Mouse (Mus musculus) retina, postnatal 1 day (tissue): ENCODE results near the gene Hoxd12.

Source experiments
- DNase-seq: peaks from one replicate; pipeline ENCODE4 v3.0.0-alpha.2; 2012

The Hoxd12 gene

DNA sequence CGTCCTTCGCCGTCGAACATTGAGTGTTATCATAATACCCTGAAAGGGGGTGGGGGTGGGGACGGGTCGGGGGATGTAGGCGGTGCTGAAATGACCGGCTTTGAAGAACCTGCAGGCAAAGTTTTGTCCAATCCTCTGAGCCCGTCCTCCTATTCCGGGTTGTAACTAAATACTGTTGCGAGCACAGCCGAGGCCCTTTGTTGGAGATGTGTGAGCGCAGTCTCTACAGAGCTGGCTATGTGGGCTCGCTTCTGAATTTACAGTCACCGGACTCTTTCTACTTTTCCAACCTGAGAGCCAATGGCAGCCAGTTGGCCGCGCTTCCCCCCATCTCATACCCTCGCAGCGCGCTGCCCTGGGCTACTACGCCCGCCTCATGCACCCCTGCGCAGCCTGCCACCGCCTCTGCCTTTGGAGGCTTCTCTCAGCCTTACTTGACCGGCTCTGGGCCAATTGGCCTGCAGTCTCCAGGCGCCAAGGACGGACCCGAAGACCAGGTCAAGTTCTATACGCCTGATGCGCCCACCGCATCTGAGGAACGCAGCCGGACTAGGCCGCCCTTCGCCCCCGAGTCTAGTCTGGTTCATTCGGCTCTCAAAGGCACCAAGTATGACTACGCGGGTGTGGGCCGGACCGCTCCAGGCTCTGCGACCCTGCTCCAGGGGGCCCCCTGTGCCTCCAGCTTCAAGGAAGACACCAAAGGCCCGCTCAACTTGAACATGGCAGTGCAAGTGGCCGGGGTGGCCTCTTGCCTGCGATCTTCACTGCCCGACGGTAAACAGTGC, at the start of gene Hoxd12:
TSS of gene Hoxd12 (plus strand) at position 133 of the 785 bp plus-strand sequence.
- DNase-seq, result no peak

DNA sequence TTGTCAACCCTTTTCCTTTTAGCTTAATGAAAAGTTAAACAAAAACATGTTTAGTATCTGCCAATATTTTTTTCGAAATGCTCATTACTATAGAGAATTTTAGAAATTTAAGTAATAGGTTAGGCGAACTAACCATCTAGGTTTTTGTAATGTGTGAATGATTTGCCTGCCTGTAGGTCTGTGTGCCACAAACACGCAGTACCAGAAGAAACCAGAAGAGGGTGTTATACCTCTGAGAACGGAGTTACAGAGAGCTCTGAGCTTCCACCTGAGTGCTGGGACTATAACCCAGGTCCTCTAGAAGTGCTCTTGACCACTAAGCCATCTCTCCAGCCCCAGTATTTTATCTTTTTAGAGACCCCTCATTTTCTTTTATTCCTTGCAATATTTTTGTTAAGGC, 39.4 kb upstream of the Hoxd12 start:
- DNase-seq, result no peak

DNA sequence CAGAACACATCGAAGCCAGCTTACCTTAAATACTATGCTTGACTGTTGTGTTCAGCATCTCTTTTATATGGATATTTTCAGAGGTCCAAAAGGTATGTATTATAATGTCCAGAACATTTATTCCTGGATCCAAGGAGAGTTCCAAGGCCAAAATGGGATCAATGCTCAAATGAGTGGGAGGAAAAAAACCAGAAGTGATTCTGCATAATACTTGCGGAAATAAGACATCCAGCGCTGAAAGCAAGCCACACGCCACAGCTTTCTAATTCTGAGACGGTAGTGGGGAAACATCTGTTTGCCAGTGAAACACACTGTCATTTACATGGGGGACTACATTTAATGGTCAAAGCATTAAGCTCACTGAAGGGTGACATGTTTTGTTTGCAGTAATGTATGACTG, 32.4 kb upstream of the Hoxd12 start:
- DNase-seq, result no peak

DNA sequence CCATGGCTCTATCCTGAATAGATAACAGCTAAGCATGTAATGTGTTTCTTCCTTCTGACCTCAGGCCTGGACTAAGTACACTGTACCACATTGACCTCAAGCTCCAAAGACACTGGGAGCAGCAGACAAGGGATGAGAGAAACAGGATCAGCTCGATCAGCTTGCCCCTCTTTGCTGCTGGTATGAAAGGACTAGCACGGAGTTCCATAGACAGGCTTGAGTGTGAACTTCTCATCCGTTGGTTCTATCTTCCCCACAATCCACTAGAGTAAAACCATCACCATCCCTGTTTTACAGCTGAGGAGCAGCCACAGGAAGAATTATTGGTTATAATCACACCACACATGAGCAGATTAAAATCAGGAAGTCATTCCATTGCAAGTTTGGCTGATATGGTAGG, 29.2 kb upstream of the Hoxd12 start:
- DNase-seq, result no peak

DNA sequence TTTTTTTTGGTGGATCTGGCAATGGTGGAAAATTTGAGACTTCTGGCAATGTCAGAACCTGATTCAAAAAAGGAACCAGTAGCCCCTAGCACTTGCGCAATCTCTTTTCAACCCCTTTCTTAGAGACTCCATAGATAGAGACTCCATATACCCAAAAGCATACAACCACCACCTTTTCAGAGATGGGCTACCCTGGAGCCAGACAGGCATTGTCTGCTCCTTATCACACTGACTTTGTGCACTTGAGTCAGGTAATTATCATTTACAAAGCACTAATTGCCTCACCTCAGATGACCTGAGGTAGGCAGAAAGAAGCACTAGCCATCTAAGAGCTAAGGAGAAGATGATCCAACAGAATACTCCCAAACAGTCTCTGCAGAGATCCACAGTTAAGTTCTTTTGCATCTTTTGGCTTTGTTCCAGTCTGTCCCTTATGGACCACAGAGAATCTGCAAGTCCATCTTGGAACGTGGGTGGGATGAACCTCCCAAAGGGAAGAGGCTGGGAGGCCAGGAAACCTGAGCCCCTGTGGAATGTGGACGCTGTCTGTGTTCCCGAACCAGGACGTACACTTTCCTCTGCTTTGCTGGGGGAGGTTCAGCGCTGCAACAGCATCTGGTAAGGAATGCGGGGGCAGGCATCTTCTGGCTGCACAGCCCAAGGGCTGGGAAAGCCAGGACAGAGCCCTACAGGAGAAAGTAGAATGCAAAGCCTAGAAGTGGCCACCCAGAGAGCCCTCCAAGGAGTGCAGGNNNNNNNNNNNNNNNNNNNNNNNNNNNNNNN, 27.5 kb upstream of the Hoxd12 start:
- peak; percentile 17 for DNase-seq

DNA sequence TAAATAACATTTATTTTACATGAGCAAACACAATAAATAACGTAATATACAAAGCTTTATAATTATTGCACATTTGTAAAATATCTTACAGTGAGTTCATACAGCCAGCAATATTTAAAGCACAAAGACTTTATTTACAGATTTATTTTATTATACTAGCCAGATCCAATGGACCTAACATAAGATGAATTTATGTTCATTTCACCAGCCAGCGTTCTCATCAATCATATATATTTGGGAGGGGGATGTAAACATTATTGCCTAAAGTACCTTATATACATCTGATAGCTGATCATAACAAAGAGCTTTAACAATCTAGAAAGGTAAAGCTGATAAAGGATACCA, 21.8 kb upstream of the Hoxd12 start:
- DNase-seq, result no peak

DNA sequence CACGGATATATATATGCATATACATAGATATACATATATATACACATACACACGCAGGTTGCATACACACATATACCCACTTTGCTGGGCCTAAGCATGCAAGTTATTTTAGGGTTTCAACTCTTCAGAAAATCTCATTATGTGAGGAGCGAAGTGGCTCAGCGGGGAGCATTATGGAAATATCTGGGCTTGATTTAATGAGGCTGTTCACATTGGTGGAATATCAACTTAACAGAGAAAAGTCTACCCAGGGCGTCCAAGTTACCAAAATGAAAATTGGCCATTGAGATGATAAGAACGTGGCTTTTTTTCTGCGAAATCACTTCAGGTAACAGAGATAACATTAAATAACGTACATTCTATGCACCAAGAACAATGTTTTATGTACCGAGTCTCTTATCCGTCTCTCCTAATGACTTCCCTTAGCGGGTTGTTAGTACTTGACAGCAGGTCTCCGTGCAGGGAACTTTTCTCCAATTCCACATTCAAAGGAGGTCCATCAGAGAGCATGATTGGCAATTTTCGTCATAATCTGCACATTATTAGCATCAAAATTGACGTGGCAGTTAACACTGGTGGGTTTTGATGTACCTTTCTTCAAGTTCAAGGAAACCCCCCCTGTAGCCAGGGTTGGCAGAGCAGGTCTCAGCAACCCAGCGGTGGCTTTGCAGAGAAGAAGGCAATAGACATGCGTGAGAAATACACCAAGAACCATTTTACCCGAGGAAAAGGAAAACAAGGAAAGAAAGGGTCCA, 20.9 kb upstream of the Hoxd12 start:
- peak; percentile 30 for DNase-seq

DNA sequence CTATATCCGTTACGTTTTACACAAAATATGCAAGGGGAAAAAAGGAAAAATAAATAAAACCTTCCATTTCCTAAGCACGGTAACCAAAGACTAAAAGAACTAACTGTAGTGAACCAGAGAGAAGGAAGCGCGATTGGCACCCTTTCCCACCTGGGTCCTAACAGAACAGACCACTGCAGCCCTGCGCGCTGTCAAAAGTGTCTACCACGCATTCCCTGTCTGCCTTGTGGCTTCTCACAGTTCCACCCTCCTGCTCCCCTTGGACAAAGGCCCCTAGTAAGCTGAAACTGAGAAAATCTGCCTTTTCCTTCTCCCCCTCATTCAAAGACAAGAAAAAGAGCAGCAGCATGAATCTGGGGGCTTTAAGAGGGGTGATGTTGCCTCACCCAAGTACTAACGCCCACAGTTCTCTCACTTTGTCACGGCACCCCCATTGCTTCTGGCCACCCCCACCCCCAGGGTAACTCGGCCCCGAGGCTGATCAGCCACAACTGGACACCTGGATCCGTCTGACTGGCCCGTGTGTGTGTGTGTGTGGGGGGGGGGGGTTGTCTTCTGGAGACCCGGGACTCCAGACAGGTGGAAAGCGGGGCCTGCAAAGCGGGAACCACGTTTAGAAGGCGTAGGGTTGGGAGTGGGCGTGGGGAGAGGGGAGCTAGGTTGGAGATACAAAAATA, 19.9 kb upstream of the Hoxd12 start:
- DNase-seq, result no peak

DNA sequence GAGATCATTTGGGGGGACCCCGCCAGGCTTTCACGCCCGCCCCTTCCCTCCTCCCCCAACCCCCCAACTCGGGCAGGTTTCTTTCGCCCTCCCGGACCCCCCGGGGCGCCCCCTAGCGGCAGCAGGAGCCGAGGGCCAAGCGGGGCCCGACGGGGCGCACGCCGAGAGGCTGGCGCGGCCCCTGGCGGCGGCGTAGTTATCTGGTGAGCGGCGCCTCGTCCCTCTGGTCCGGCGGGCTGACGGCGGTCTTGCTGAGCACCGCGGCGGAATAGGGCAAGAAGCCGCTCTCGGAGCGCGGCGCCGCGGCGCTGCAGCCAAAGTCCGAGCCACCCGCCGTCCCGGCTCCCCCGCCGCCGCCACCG, 19.4 kb upstream of the Hoxd12 start:
- peak; percentile 43 for DNase-seq

DNA sequence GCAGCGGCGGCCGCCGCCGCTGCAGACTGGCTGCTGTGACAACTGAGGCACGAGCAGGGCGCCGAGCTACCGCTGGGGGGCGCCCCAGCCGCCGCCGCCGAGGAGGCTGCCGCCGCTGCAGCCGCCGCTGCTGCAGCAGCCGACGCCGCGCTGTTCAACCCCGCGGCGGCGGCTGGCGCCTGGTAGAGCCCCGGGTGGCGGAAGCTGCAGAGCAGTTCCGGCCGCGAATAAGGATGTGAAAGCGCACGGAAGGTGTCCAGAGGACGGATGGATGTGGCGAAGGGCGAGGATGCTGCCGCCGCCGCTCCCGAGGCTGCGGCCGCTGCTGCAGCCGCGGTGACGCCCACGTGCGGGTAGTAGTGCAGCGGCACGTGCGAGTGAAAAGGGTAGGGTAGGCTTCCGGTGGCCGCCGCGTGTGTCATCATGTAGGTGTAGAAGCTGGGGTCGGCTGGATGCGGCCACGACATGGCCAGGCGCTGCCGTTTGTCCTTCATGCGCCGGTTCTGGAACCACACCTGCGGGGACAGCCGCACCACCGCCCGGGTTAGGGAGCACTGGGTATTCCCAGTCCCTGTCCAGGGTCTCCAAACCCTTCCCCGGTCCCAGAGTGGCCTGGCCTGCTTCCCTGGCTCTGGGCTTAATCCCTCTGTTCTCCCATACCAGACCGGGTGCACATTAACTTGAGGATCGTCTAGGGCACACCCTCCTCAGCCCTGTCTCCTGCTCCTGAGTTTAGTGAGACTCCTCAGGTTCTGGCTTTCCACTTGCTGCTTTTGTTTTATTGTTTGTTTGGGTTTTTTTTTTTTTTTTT, 18.8 kb upstream of the Hoxd12 start:
- peak; percentile 58 for DNase-seq

DNA sequence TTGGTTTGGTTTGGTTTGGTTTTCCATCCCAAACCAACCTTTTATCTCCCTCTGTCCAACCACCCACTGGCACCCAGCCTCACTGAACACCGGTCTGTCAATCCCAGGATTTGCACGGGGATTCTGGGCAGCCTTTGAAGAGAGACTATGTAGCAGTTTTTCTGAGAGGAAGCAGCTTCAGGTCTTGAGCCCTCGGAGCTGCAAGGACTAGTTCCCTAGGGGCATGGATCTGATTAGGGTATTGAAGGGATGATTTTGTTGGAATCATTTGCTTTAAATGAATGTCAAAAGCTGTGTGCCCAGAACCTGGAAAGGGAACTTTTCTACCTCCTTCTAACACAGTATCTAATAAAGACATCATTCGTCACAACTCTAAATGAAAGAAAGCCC, 18.2 kb upstream of the Hoxd12 start:
- DNase-seq, result peak; percentile 43

DNA sequence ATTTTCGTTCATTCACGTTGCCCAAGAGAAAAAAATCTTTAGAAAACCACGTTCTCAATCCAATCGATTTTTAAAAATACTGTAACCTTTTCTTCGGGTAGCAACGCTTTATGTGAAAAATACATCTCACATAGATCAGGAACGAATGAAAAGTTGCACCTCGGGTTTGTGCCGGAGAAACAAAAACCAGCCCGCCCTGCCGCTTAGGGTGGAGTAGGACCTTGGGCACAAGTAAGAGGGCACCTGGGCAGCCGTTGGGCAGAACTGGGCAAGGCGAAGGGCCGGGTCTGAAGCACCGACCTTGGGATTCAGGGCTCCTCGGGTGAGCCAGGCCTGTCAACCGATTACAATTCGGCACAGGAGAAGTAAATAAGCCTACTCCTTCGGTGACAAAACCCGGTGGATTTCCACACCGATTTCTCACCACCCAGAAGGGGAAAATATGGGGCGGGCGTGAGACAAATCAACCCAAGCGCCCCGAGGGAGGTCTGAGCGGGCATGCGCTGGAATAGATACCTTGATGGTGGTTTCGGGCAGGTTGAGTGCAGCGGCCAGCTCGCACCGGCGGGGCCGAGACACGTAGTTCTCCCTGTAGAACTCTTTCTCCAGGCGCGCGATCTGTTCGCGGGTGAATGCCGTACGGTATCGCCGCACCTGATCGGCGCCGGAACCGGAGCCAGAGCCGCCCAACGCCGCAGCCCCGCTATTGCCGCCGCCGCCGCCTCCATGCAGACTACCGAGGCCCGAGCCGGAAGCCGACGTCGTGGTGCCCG, 17.4 kb upstream of the Hoxd12 start:
- DNase-seq, result peak; percentile 40

DNA sequence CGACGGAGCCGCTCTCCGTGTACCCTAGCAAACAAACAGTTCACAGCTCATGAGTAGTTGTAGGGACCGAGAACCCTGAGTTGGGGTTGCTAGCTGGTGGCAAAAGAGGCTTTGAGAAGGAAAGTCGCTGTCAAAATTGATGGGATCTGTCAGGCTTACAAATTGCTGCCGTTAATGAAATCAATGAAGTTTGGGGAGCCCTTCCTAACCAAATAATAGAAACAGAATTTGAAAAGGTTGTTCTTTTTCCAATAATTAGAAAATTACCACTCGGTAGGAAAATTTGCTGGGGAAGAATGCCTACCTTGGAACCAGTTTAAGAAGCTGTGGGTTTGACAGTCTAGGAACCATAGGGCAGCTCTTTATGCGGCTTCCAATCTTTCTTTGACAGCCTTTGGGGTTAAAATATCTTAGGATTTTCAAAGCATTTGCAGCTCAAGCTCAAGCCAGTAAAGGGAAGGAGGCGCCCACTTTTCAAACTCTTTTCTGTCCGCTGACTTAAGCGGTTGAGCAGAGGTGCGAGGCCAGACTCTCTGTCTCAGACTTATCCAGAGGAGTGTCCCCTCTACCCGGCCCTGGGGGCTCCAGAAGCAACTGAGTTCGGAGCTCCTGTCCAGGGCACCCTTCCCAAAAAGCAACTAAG, 16.7 kb upstream of the Hoxd12 start:
- no peak for DNase-seq

DNA sequence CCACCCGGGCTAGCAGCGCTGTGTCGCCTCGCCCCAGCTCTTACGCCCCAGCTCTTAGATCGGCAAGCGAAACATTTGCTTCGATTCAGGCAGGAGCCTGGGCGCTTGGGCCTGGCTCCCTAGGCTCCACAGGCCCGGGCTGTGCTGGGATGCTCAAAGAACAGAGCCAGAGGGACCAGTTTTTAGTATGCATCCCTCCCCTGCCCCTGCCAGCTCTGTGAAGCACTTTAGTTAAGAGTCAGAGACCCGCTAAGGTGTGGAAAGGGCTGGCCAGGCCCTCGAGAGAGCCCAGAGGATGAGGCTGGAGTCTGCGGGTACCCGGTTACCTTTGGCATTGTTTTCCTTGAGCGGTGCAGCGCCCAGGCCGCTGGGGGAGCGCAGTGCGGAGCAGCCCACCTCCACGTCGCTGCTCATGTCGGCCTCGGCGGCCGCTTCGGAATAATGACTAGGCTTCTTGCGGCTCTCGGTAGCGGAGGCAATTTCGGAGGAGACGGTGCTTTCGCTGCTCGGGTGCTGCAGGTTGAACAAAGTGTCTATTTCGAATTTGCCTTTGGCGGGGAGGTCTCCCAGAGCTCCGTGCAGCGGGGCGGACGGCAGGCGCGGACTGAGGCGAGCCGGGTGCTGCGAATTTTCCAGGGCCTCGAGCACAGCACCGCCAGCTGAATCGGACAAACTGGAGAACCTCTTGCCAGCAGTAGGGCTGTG, 16.0 kb upstream of the Hoxd12 start:
- peak; percentile 45 for DNase-seq

DNA sequence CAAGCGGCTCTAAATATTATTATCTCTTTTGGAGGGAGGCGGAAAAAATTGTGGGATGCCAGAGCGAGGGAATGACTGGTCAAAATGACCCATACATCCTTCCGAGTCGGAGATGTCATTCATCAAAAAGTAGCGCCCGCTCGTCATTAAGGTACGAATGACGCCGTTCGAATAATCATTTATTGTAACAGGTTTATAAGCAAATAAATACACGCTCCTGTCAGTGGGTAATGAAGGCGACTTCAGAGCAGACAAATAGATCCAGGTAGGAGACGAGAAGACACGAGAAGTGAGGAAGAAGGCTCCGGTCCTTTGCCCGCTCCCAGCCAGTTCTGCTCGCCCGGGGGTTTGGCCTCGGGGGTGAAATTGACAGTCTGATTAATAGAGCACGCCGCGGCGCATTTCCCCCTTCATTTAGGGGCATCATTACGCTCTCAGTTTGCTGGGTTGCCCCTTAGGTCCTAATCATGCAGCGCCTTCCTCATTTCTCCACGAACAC, 15.3 kb upstream of the Hoxd12 start, which contains the start of gene Evx2:
TSS of gene Evx2 (minus strand) at position 51 of the 499 bp plus-strand sequence.
- DNase-seq, result peak; percentile 21

DNA sequence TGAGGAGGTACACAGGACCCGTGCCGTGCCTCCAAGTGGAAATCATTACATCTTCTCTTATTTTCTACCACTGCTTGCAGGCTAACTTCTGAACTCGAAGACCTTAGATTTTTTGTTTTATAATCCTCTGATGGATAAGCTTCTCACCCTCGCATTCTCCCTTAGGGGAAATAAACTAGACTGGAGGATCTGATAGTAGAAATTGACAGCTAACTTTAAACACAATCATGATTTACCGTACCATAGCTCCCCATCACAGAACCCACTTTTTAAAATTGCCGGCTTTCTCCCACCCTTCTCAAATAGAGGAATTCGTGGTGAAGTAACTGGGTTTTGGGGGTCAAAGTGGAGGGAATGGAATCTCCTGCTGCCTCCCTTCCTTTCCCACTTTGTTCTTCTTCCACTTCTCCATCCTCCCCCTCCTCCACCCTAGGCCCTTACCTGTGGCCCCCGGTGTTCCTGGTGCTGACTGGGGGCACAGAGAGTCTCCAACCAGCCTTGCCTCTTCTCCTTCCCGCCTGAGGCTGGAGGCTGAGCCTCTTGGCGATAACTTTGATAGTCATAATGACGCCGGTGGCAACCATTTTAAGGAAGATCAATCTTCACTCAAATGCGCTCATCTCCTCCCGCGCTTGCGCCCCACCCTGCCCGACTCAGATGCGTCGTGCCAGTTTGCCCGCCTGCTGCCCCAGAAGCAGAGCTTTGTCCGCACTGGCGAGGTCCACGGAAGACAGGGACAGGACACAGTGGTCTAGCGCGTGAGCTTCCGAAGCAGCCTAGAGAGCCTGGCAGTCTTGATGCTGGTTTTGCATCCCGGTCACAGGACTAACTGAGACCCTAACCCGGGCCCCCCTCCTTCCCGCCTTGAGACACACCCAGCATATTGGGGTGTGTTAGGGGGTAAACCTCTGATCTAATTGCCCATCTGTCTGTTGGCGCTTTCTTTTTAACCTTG, 14.1 kb upstream of the Hoxd12 start:
- DNase-seq, result no peak

DNA sequence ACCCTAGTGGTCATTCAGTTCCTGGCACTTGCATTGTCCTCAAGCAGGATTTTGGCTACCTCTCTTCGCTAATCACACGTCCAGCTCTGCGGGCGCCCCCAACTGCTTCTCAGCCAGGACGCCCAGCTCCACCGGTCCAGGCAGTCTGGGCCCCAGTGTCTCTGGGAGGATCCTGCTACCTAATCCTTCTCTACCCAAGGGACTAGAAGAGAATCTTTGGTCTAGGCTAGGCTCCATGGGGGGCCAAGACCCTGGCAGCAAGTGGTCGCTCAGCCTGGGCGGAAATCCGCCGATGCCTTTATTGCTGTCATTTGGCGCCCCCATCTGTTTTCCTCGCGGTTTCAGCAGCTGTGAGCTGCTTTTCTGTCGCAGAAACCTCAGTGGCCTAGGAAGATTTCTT, 13.1 kb upstream of the Hoxd12 start:
- peak; percentile 81 for DNase-seq

DNA sequence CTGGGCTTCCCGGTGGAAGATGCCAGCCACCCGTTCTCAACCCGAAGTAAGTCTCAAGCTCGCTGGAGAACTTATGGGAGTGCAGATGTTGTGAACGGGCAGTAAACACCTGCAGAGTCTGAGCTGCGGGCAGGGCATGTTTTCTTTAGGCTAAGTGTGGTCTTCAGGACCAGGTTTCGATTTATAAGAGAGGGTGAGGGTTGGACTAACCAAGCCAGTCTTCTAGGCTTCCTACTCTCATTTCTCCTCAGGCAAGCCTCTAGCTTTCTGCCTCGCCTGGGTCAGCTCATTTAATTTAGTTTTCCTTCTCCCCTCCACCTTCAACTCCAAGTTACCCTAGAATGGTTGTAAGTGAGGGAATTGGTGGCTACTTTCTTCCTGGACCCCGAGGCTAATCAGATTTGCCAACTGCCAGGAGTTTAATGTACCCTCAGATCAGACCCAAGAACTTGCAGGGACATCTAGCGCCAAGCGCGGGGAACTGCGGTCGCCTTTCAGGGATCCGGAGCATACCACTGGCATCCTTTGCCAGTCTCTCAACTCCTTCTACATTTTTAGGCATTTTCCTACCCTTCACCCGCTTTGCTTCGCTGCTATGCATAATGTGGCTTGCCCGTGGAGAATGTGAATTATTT, 11.4 kb upstream of the Hoxd12 start:
- DNase-seq, result peak; percentile 80
